Mouse (Mus musculus): ENCODE data around the gene Sirt7.

- TF ChIP-seq TAL1 (IDR thresholded peaks at IDR 0.05; ENCODE audit: low read length) (no peak), GATA1 (IDR thresholded peaks at IDR 0.05; ENCODE audit: low read length) (no peak)
Observed at GRCm38 (mm10) chr11:120624680-120625111, 344 bp downstream of the Sirt7 start.

Data from erythroblast, embryonic 14.5 days (primary cell).